Mouse (Mus musculus): ENCODE data around the gene Lpgat1.

GRCm38 (mm10) chr1:191808688-191809223, 91.1 kb downstream of the Lpgat1 start:
- TF ChIP-seq EP300 (IDR thresholded peaks at IDR 0.05) (no peak), CTCF (IDR thresholded peaks at IDR 0.05) (no peak)

Measured in lung, postnatal 0 days (tissue).